Mouse (Mus musculus) stomach, embryonic 15.5 days (tissue): ENCODE results near the gene Ctcf. TPM values are rescaled to one million over a fixed set of nuclear protein-coding genes. Genes with fewer than 3 reads are reported as not detected.

Experiments used
- ATAC-seq: fragments of 200-750 bp; cut with Nextera tagmentation; 2 replicates; pipeline ENCODE4 v1.8.0; 2017; ENCODE audit warnings: low read depth, moderate number of reproducible peaks, moderate TSS enrichment; ENCODE audit not compliant: insufficient read depth, low FRiP score
- H3K27ac ChIP-seq: fragments of 300-500 bp; sonication (generic); 2 replicates; pipeline ENCODE4 v1.5.1; 2015; ENCODE audit warnings: mild to moderate bottlenecking, inconsistent platforms
- H3K27me3 ChIP-seq: fragments of 300-500 bp; sonication (generic); replicated peaks from 2 replicates; pipeline ENCODE4 v1.6.1; 2015; ENCODE audit warnings: inconsistent platforms
- H3K36me3 ChIP-seq: fragments of 300-500 bp; sonication (generic); 2 replicates; pipeline ENCODE4 v1.6.1; 2015; ENCODE audit warnings: inconsistent platforms
- H3K4me1 ChIP-seq: fragments of 300-500 bp; sonication (generic); 2 replicates; pipeline ENCODE4 v1.6.1; 2015; ENCODE audit warnings: inconsistent platforms
- H3K4me2 ChIP-seq: fragments of 300-500 bp; sonication (generic); 2 replicates; pipeline ENCODE4 v1.6.1; 2015; ENCODE audit warnings: mild to moderate bottlenecking, inconsistent platforms
- H3K4me3 ChIP-seq: fragments of 300-500 bp; sonication (generic); replicated peaks from 2 replicates; pipeline ENCODE4 v1.5.1; 2015; ENCODE audit warnings: inconsistent platforms
- H3K9ac ChIP-seq: fragments of 300-500 bp; sonication (generic); 2 replicates; pipeline ENCODE4 v1.6.1; 2015; ENCODE audit warnings: inconsistent platforms
- H3K9me3 ChIP-seq: fragments of 300-500 bp; sonication (generic); 2 replicates; pipeline ENCODE4 v1.6.1; 2016; ENCODE audit warnings: inconsistent platforms
- WGBS: fragments of 180-500 bp; shearing (Covaris S2); methylation state at CpG from one replicate; pipeline ENCODE4 v1.1.7; 2015; 5-methylcytosine and 5-hydroxymethylcytosine counted together
- polyA plus RNA-seq: library from polyadenylated mRNA; unstranded; fragments of >200 nt; fragmentation: Nextera tagmentation; extraction: Ambion mirVana; gene quantifications from 2 replicates; pipeline ENCODE4 v1.2.1, GENCODE M21; 2015

The Ctcf gene
- polyA plus RNA-seq, 1 experiment from 2014 or later, result 112 TPM

- 76% methylated on average over 2 of the region's 2 CpGs for WGBS
- Histone ChIP-seq H3K36me3 (no peaks in the 10 kb centered on the region), H3K9me3 (no peaks in the 10 kb centered on the region), H3K4me3 (peak overlapping the region; percentile 89), H3K4me1 (peaks cover 19% of the 10 kb centered on the region), H3K4me2 (peak overlapping the region; percentile 92), H3K9ac (no peak overlapping the region), H3K27ac (no peak overlapping the region), H3K27me3 (no peaks in the 10 kb centered on the region)
- ATAC-seq, result no peak
Measured at GRCm38 (mm10) chr8:105634771-105635458, 1.5 kb upstream of the Ctcf start.

GRCm38 (mm10) chr8:105635481-105635880 lies 887 bp upstream of the Ctcf start:
- peak overlapping the region; percentile 92 for H3K4me2 ChIP-seq
- peak overlapping the region; percentile 54 for H3K9ac ChIP-seq
- H3K9me3 ChIP-seq, result no peaks in the 10 kb centered on the region
- peak overlapping the region; percentile 100 for H3K27ac ChIP-seq
- H3K36me3 ChIP-seq, result no peaks in the 10 kb centered on the region
- no peak for ATAC-seq
- peaks cover 19% of the 10 kb centered on the region for H3K4me1 ChIP-seq
- H3K27me3 ChIP-seq, result no peaks in the 10 kb centered on the region
- 2% methylated on average over 11 of the region's 11 CpGs for WGBS
- peak overlapping the region; percentile 89 for H3K4me3 ChIP-seq

- Histone ChIP-seq H3K9me3 (no peaks in the 10 kb centered on the region), H3K9ac (peak within 1 kb of the TSS; percentile 97), H3K4me3 (peak within 1 kb of the TSS; percentile 89), H3K27me3 (no peaks in the 10 kb centered on the region), H3K4me2 (peak within 1 kb of the TSS; percentile 92), H3K36me3 (no peaks in the 10 kb centered on the region), H3K27ac (peak within 1 kb of the TSS; percentile 100), H3K4me1 (peaks cover 19% of the 10 kb centered on the region)
- WGBS, result 0% methylated on average over 63 of the region's 63 CpGs
- ATAC-seq, result peak; percentile 5; the same call in 1 of the 2 replicates
Measured at GRCm38 (mm10) chr8:105636963-105637510, 669 bp downstream of the Ctcf start, which contains the start of gene Agrp. Gene Agrp (minus strand): TSS chr8:105637393.

- Histone ChIP-seq H3K4me3 (peak overlapping the region; percentile 89), H3K36me3 (no peaks in the 10 kb centered on the region), H3K9ac (peak overlapping the region; percentile 97), H3K9me3 (no peaks in the 10 kb centered on the region), H3K27me3 (no peaks in the 10 kb centered on the region), H3K27ac (peak overlapping the region; percentile 100), H3K4me1 (peaks cover 19% of the 10 kb centered on the region), H3K4me2 (peak overlapping the region; percentile 73)
- under 1% methylated on average over 11 of the region's 11 CpGs for WGBS
- ATAC-seq, result no peak
Measured at GRCm38 (mm10) chr8:105637601-105638041, 1.3 kb downstream of the Ctcf start.

- peaks cover 2% of the 10 kb centered on the region; the same call in 1 of the 2 replicates for H3K36me3 ChIP-seq
- H3K9me3 ChIP-seq, result no peaks in the 10 kb centered on the region
- peak overlapping the region; percentile 73 for H3K4me2 ChIP-seq
- H3K4me1 ChIP-seq, result peaks cover 19% of the 10 kb centered on the region
- H3K27me3 ChIP-seq, result no peaks in the 10 kb centered on the region
- peak overlapping the region; percentile 19; the same call in 1 of the 2 replicates for H3K4me3 ChIP-seq
- no peak for ATAC-seq
- 75% methylated on average over 4 of the region's 4 CpGs for WGBS
- H3K27ac ChIP-seq, result peak overlapping the region; percentile 40; the same call in 1 of the 2 replicates
- H3K9ac ChIP-seq, result no peak overlapping the region
Measured at GRCm38 (mm10) chr8:105638510-105638909, 2.1 kb downstream of the Ctcf start.

- Histone ChIP-seq H3K4me1 (peaks cover 18% of the 10 kb centered on the region), H3K27me3 (no peaks in the 10 kb centered on the region), H3K4me3 (no peak overlapping the region), H3K27ac (0 out of 2 replicates have a peak overlapping the region, but pooled peaks have one; percentile 13), H3K4me2 (no peak overlapping the region), H3K36me3 (peaks cover 5% of the 10 kb centered on the region; the same call in 1 of the 2 replicates), H3K9me3 (no peaks in the 10 kb centered on the region), H3K9ac (no peak overlapping the region)
- ATAC-seq, result no peak
- 63% methylated on average over 1 of the region's 1 CpGs for WGBS
Measured at GRCm38 (mm10) chr8:105639835-105640234, 3.5 kb downstream of the Ctcf start.

GRCm38 (mm10) chr8:105640511-105640910 lies 4.1 kb downstream of the Ctcf start:
- whole genome bisulfite sequencing, result 60% methylated on average over 2 of the region's 2 CpGs
- H3K36me3 ChIP-seq, result peaks cover 9% of the 10 kb centered on the region; the same call in 1 of the 2 replicates
- H3K9ac ChIP-seq, result no peak overlapping the region
- no peak overlapping the region for H3K4me2 ChIP-seq
- H3K27ac ChIP-seq, result no peak overlapping the region
- H3K9me3 ChIP-seq, result no peaks in the 10 kb centered on the region
- ATAC-seq, result no peak
- H3K4me3 ChIP-seq, result no peak overlapping the region
- peaks cover 12% of the 10 kb centered on the region for H3K4me1 ChIP-seq
- H3K27me3 ChIP-seq, result no peaks in the 10 kb centered on the region

GRCm38 (mm10) chr8:105645205-105645604 lies 8.8 kb downstream of the Ctcf start:
- H3K4me2 ChIP-seq, result no peak overlapping the region
- no peak overlapping the region for H3K9ac ChIP-seq
- no peak overlapping the region for H3K27ac ChIP-seq
- H3K27me3 ChIP-seq, result no peaks in the 10 kb centered on the region
- 90% methylated on average over 1 of the region's 1 CpGs for WGBS
- no peak overlapping the region for H3K4me3 ChIP-seq
- H3K9me3 ChIP-seq, result no peaks in the 10 kb centered on the region
- H3K36me3 ChIP-seq, result peaks cover 18% of the 10 kb centered on the region
- no peaks in the 10 kb centered on the region for H3K4me1 ChIP-seq
- ATAC-seq, result no peak

GRCm38 (mm10) chr8:105648929-105649328 lies 12.6 kb downstream of the Ctcf start:
- 89% methylated on average over 1 of the region's 1 CpGs for WGBS
- Histone ChIP-seq H3K27ac (no peak overlapping the region), H3K9me3 (no peaks in the 10 kb centered on the region), H3K36me3 (peaks cover 20% of the 10 kb centered on the region), H3K4me2 (no peak overlapping the region), H3K27me3 (no peaks in the 10 kb centered on the region), H3K4me3 (no peak overlapping the region), H3K9ac (no peak overlapping the region), H3K4me1 (no peaks in the 10 kb centered on the region)
- no peak for ATAC-seq

GRCm38 (mm10) chr8:105657641-105658040 lies 21.3 kb downstream of the Ctcf start:
- no peak overlapping the region for H3K27ac ChIP-seq
- H3K36me3 ChIP-seq, result peaks cover 7% of the 10 kb centered on the region; the same call in 1 of the 2 replicates
- no peaks in the 10 kb centered on the region for H3K27me3 ChIP-seq
- H3K4me1 ChIP-seq, result no peaks in the 10 kb centered on the region
- no peak for ATAC-seq
- H3K4me2 ChIP-seq, result no peak overlapping the region
- H3K9ac ChIP-seq, result no peak overlapping the region
- no peak overlapping the region for H3K4me3 ChIP-seq
- H3K9me3 ChIP-seq, result no peaks in the 10 kb centered on the region

- 77% methylated on average over 3 of the region's 3 CpGs for WGBS
- H3K36me3 ChIP-seq, result peaks cover 19% of the 10 kb centered on the region
- H3K4me3 ChIP-seq, result no peak overlapping the region
- H3K27me3 ChIP-seq, result no peaks in the 10 kb centered on the region
- no peak for ATAC-seq
- H3K9me3 ChIP-seq, result no peaks in the 10 kb centered on the region
- no peaks in the 10 kb centered on the region for H3K4me1 ChIP-seq
- no peak overlapping the region for H3K27ac ChIP-seq
- no peak overlapping the region for H3K4me2 ChIP-seq
- H3K9ac ChIP-seq, result no peak overlapping the region
Measured at GRCm38 (mm10) chr8:105661167-105661566, 24.8 kb downstream of the Ctcf start.

- Histone ChIP-seq H3K9me3 (no peaks in the 10 kb centered on the region), H3K27ac (no peak overlapping the region), H3K27me3 (no peaks in the 10 kb centered on the region), H3K4me1 (no peaks in the 10 kb centered on the region), H3K36me3 (peaks cover 51% of the 10 kb centered on the region), H3K9ac (no peak overlapping the region), H3K4me2 (no peak overlapping the region), H3K4me3 (no peak overlapping the region)
- WGBS, result 79% methylated on average over 1 of the region's 1 CpGs
- ATAC-seq, result no peak
Measured at GRCm38 (mm10) chr8:105677891-105678290, 41.5 kb downstream of the Ctcf start.
